Mouse (Mus musculus): Measurements from ENCODE around the gene Cntn5. TPM values are rescaled to one million over a fixed set of nuclear protein-coding genes. Genes with fewer than 3 reads are reported as not detected.

The Cntn5 gene
- total and polyA plus RNA-seq, 3 experiments: not detected

DNA sequence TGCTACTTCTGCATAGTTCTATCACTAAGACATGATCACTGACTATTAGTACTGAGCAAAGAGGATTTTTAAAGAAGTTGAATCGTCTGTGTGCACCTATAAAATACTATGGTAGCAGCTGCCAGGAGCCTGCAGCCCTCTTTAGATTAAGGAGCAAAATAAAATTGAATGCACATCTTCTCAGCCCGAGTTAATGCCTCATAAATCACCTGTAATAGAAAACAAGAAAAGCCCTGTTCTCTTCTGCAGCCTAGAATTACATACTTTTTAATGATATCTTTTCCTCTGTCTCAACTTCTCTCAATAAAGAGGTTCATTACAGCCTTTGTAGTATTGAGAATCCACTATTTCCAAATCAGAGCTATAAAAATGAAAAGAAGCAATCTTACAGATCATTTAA lies 109.5 kb downstream of the Cntn5 start:
- dilution Hi-C loops (cut with MboI; ENCODE audit: extremely low pct_ligation_motif_present, extremely low pct_unique_long_range_greater_than_20kb, low sequenced_read_pairs): no loop called here
- no peaks in the 10 kb centered on the region for H3K4me1 ChIP-seq (ENCODE audit: control insufficient read depth in 1 of 2, insufficient read depth in 2 of 2)
- no peaks in the 10 kb centered on the region for H3K36me3 ChIP-seq (replicated peaks in 1 of 2; ENCODE audit: control insufficient read depth in 1 of 2, insufficient read depth in 1 of 2, low read length in 1 of 2)
- TF ChIP-seq ZNF384 (IDR thresholded peaks at IDR 0.05; ENCODE audit: low read depth, low read length) (no peak), RAD21 (IDR thresholded peaks at IDR 0.05; ENCODE audit: low read depth, low read length) (no peak), USF2 (conservative IDR thresholded peaks at IDR 0.05; ENCODE audit: low read depth, low read length) (no peak), HCFC1 (IDR thresholded peaks at IDR 0.05; ENCODE audit: low read depth, low read length) (no peak), MYC (IDR thresholded peaks at IDR 0.05; ENCODE audit: low read depth, low read length) (no peak), RCOR1 (conservative IDR thresholded peaks at IDR 0.05; ENCODE audit: low read depth, low read length) (no peak), MAFK (IDR thresholded peaks at IDR 0.05; ENCODE audit: insufficient replicate concordance, low read length) (no peak), E2F4 (IDR thresholded peaks at IDR 0.05; ENCODE audit: insufficient replicate concordance, low read depth, low read length) (no peak), KAT2A (IDR thresholded peaks at IDR 0.05; ENCODE audit: insufficient replicate concordance, low read length) (no peak), POLR2A (IDR thresholded peaks at IDR 0.05; ENCODE audit: low read depth, low read length) (no peak), TBP (conservative IDR thresholded peaks at IDR 0.05; ENCODE audit: low read depth, low read length) (no peak), USF1 (IDR thresholded peaks at IDR 0.05; ENCODE audit: low read depth, low read length) (no peak), ELF1 (IDR thresholded peaks at IDR 0.05; ENCODE audit: low read depth, low read length) (no peak), CTCF (conservative IDR thresholded peaks at IDR 0.05 in 1 of 2, IDR thresholded peaks at IDR 0.05 in 1 of 2; ENCODE audit: low read depth in 2 of 2, low read length in 2 of 2) (no peak), PAX5 (IDR thresholded peaks at IDR 0.05; ENCODE audit: low read length) (no peak), UBTF (IDR thresholded peaks at IDR 0.05; ENCODE audit: low read depth, low read length) (no peak), TCF12 (IDR thresholded peaks at IDR 0.05; ENCODE audit: low read depth, low read length) (no peak)
- H3K4me3 ChIP-seq (replicated peaks in 1 of 3; ENCODE audit: low read depth in 2 of 3, low read length in 2 of 3, poor library complexity in 1 of 3): no peak overlapping the region
- H3K9me3 ChIP-seq (replicated peaks; ENCODE audit: low read length): no peaks in the 10 kb centered on the region
- no peak overlapping the region for H3K4me2 ChIP-seq (ENCODE audit: insufficient read depth, low read depth, poor library complexity, severe bottlenecking)
- no peak overlapping the region for H3K9ac ChIP-seq (ENCODE audit: insufficient read depth, low read depth)
- DNase-seq (ENCODE audit: extremely low read depth): no peak
- H3K79me2 ChIP-seq (replicated peaks; ENCODE audit: control insufficient read depth, extremely low read depth, insufficient read depth, poor library complexity, severe bottlenecking): no peaks in the 10 kb centered on the region
- H3K27ac ChIP-seq (ENCODE audit: insufficient read depth, low read depth): no peak overlapping the region
- no peaks in the 10 kb centered on the region for H3K27me3 ChIP-seq (replicated peaks)
- in situ Hi-C loops (cut with MboI; ENCODE audit: low pct_ligation_motif_present, low pct_unique_long_range_greater_than_20kb, low sequenced_read_pairs): no loop called here

DNA sequence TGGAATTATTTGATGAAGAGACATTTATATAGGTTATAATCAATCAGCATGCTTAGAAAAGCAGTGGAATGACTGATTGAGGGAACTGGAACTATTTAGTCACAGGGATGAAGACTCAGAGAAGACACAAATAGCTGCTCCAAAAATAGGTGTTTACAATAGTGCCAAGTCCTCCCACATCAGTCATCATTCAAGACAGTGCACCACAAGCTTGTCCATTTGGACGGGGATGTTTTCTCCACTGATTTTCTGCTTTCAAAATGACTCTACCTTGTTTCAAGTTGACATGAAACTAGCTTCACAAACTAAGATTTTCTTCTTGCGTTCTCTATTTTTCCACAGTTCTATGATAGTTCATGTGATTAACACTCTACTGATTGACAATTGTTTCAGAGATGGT lies 172.7 kb downstream of the Cntn5 start:
- Histone ChIP-seq H3K9ac (ENCODE audit: insufficient read depth, low read depth) (no peak overlapping the region), H3K4me1 (ENCODE audit: control insufficient read depth in 1 of 2, insufficient read depth in 2 of 2) (peaks cover 0 to 9% of the 10 kb centered on the region in 2 experiments; a peak in 1 of 4 replicates), H3K27ac (ENCODE audit: insufficient read depth, low read depth) (no peak overlapping the region), H3K4me2 (ENCODE audit: insufficient read depth, low read depth, poor library complexity, severe bottlenecking) (no peak overlapping the region), H3K4me3 (replicated peaks in 1 of 3; ENCODE audit: low read depth in 2 of 3, low read length in 2 of 3, poor library complexity in 1 of 3) (no peak overlapping the region), H3K27me3 (replicated peaks) (no peaks in the 10 kb centered on the region), H3K9me3 (replicated peaks; ENCODE audit: low read length) (no peaks in the 10 kb centered on the region), H3K36me3 (replicated peaks in 1 of 2; ENCODE audit: control insufficient read depth in 1 of 2, insufficient read depth in 1 of 2, low read length in 1 of 2) (no peaks in the 10 kb centered on the region), H3K79me2 (replicated peaks; ENCODE audit: control insufficient read depth, extremely low read depth, insufficient read depth, poor library complexity, severe bottlenecking) (no peaks in the 10 kb centered on the region)
- TF ChIP-seq IRF4 (IDR thresholded peaks at IDR 0.05; ENCODE audit: low read depth, low read length) (peak; percentile 64), ZC3H11A (IDR thresholded peaks at IDR 0.05; ENCODE audit: low read depth, low read length) (no peak), ETS1 (conservative IDR thresholded peaks at IDR 0.05; ENCODE audit: low read depth, low read length) (peak; percentile 19; the same call in 1 of the 2 replicates), MEF2A (IDR thresholded peaks at IDR 0.05; ENCODE audit: borderline replicate concordance, low read depth, low read length) (peak; percentile 87), CHD1 (IDR thresholded peaks at IDR 0.05; ENCODE audit: low read depth, low read length) (no peak), BHLHE40 (IDR thresholded peaks at IDR 0.05; ENCODE audit: low read depth, low read length) (0 out of 2 replicates have a peak, but pooled peaks have one; percentile 33), EP300 (IDR thresholded peaks at IDR 0.05; ENCODE audit: low read length) (peak; percentile 81)
- dilution Hi-C loops (cut with MboI; ENCODE audit: extremely low pct_ligation_motif_present, extremely low pct_unique_long_range_greater_than_20kb, low sequenced_read_pairs): no loop called here
- in situ Hi-C loops (cut with MboI; ENCODE audit: low pct_ligation_motif_present, low pct_unique_long_range_greater_than_20kb, low sequenced_read_pairs): no loop called here
- peak; percentile 51 for DNase-seq (ENCODE audit: extremely low read depth)

Measured in CH12.LX (cell line).